Mouse (Mus musculus): ENCODE results near the gene Bicc1. TPM values are rescaled to one million over a fixed set of nuclear protein-coding genes. Genes with fewer than 3 reads are reported as not detected.

The Bicc1 gene
- polyA plus RNA-seq, 1 experiment = 1.6 TPM

GRCm38 (mm10) chr10:71036484-71036883 lies 123.0 kb downstream of the Bicc1 start:
- Histone ChIP-seq H3K4me1 (ENCODE audit: control insufficient read depth, insufficient read depth, low read length) (no peaks in the 10 kb centered on the region), H3K27ac (ENCODE audit: insufficient read depth, low read length) (no peak overlapping the region), H3K27me3 (ENCODE audit: control insufficient read depth, insufficient read depth, low read length, poor library complexity, severe bottlenecking) (no peaks in the 10 kb centered on the region), H3K4me3 (ENCODE audit: low read depth, low read length) (no peak overlapping the region), H3K9me3 (replicated peaks; ENCODE audit: control insufficient read depth, insufficient read depth, low read length, poor library complexity, severe bottlenecking) (no peaks in the 10 kb centered on the region), H3K36me3 (ENCODE audit: control insufficient read depth, insufficient read depth, low read length, poor library complexity, severe bottlenecking) (no peaks in the 10 kb centered on the region), H3K9ac (ENCODE audit: low read depth, poor library complexity, severe bottlenecking) (no peak overlapping the region)
- no peak for TF ChIP-seq EP300 (IDR thresholded peaks at IDR 0.05; ENCODE audit: insufficient read depth, low read depth, low read length)
- no peak for TF ChIP-seq POLR2A (IDR thresholded peaks at IDR 0.05; ENCODE audit: insufficient read depth, low read length)
- TF ChIP-seq CTCF (IDR thresholded peaks at IDR 0.05; ENCODE audit: low read depth, low read length) = no peak

GRCm38 (mm10) chr10:71028996-71029395 lies 130.5 kb downstream of the Bicc1 start:
- Histone ChIP-seq H3K9ac (ENCODE audit: low read depth, poor library complexity, severe bottlenecking) (no peak overlapping the region), H3K27ac (ENCODE audit: insufficient read depth, low read length) (no peak overlapping the region), H3K9me3 (replicated peaks; ENCODE audit: control insufficient read depth, insufficient read depth, low read length, poor library complexity, severe bottlenecking) (no peaks in the 10 kb centered on the region), H3K27me3 (ENCODE audit: control insufficient read depth, insufficient read depth, low read length, poor library complexity, severe bottlenecking) (no peaks in the 10 kb centered on the region), H3K36me3 (ENCODE audit: control insufficient read depth, insufficient read depth, low read length, poor library complexity, severe bottlenecking) (no peaks in the 10 kb centered on the region), H3K4me1 (ENCODE audit: control insufficient read depth, insufficient read depth, low read length) (no peaks in the 10 kb centered on the region), H3K4me3 (ENCODE audit: low read depth, low read length) (no peak overlapping the region)
- TF ChIP-seq CTCF (IDR thresholded peaks at IDR 0.05; ENCODE audit: low read depth, low read length) (no peak), POLR2A (IDR thresholded peaks at IDR 0.05; ENCODE audit: insufficient read depth, low read length) (no peak), EP300 (IDR thresholded peaks at IDR 0.05; ENCODE audit: insufficient read depth, low read depth, low read length) (no peak)

DNA sequence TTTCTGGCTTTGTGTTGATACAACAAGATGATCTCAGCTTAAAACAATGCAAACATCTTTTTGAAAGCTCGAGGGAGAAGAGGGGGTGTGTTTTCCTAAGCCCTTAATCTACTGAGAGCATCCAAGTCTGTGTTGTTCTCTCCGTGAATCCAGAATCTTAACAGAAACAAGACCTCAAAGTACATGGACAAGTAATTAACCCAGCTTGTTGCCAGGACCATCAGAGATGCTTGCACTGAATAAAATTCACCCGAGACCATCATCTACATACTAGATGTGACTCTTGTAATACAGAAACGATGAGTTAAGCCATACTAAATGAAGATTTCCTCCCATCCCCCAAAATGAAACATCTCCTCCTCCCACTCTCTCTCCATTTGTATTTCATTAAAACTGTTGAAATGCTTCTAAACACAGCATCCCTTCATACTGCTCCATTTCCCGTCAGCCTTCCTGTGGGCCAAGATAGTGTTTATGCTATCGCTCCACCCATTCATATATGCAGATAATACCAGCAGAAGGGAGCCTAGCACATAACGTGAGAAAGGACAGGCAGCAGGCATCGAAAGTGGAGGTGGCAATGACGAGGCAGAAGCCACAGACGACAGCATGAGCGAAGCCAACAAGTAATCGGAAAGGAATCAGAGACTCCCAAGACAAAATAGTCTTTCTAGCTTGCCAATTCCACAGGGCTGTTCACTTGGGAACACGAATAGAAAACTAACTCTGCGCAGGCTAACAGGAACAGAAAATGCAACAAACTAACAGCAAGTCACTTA lies 131.2 kb downstream of the Bicc1 start:
- Histone ChIP-seq H3K4me3 (ENCODE audit: low read depth, low read length) (no peak overlapping the region), H3K4me1 (ENCODE audit: control insufficient read depth, insufficient read depth, low read length) (no peaks in the 10 kb centered on the region), H3K9ac (ENCODE audit: low read depth, poor library complexity, severe bottlenecking) (no peak overlapping the region), H3K9me3 (replicated peaks; ENCODE audit: control insufficient read depth, insufficient read depth, low read length, poor library complexity, severe bottlenecking) (no peaks in the 10 kb centered on the region), H3K27ac (ENCODE audit: insufficient read depth, low read length) (no peak overlapping the region), H3K27me3 (ENCODE audit: control insufficient read depth, insufficient read depth, low read length, poor library complexity, severe bottlenecking) (no peaks in the 10 kb centered on the region), H3K36me3 (ENCODE audit: control insufficient read depth, insufficient read depth, low read length, poor library complexity, severe bottlenecking) (no peaks in the 10 kb centered on the region)
- TF ChIP-seq POLR2A (IDR thresholded peaks at IDR 0.05; ENCODE audit: insufficient read depth, low read length) (no peak), CTCF (IDR thresholded peaks at IDR 0.05; ENCODE audit: low read depth, low read length) (no peak), EP300 (IDR thresholded peaks at IDR 0.05; ENCODE audit: insufficient read depth, low read depth, low read length) (no peak)

GRCm38 (mm10) chr10:71025131-71025894 lies 134.2 kb downstream of the Bicc1 start:
- Histone ChIP-seq H3K9me3 (replicated peaks; ENCODE audit: control insufficient read depth, insufficient read depth, low read length, poor library complexity, severe bottlenecking) (no peaks in the 10 kb centered on the region), H3K27ac (ENCODE audit: insufficient read depth, low read length) (no peak overlapping the region)
- TF ChIP-seq POLR2A (IDR thresholded peaks at IDR 0.05; ENCODE audit: insufficient read depth, low read length) = no peak
- no peak for TF ChIP-seq EP300 (IDR thresholded peaks at IDR 0.05; ENCODE audit: insufficient read depth, low read depth, low read length)
- no peak for TF ChIP-seq CTCF (IDR thresholded peaks at IDR 0.05; ENCODE audit: low read depth, low read length)

DNA sequence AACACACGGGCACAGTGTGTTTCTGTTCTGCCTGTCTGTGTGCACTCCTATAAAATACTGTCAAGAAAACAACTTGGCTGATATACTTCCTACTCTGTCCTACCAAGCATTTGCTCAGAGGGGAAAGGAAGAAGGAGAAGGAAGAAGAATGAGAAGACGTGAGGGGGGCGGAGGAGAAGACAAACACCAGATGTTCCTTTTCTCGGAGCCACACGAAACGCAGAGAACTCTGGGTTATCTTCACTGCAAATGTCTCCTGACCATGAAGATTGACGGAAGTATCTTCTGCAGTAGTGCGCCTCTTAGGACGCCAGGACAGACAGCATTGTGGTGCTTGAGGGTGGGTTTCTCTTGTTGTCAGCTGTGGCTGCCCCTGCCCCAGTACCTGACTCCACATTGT lies 134.8 kb downstream of the Bicc1 start:
- Histone ChIP-seq H3K27ac (ENCODE audit: insufficient read depth, low read length) (no peak overlapping the region), H3K9me3 (replicated peaks; ENCODE audit: control insufficient read depth, insufficient read depth, low read length, poor library complexity, severe bottlenecking) (no peaks in the 10 kb centered on the region), H3K36me3 (ENCODE audit: control insufficient read depth, insufficient read depth, low read length, poor library complexity, severe bottlenecking) (no peaks in the 10 kb centered on the region), H3K27me3 (ENCODE audit: control insufficient read depth, insufficient read depth, low read length, poor library complexity, severe bottlenecking) (no peaks in the 10 kb centered on the region), H3K4me1 (ENCODE audit: control insufficient read depth, insufficient read depth, low read length) (no peaks in the 10 kb centered on the region), H3K9ac (ENCODE audit: low read depth, poor library complexity, severe bottlenecking) (no peak overlapping the region), H3K4me3 (ENCODE audit: low read depth, low read length) (no peak overlapping the region)
- TF ChIP-seq POLR2A (IDR thresholded peaks at IDR 0.05; ENCODE audit: insufficient read depth, low read length) (no peak), CTCF (IDR thresholded peaks at IDR 0.05; ENCODE audit: low read depth, low read length) (no peak), EP300 (IDR thresholded peaks at IDR 0.05; ENCODE audit: insufficient read depth, low read depth, low read length) (no peak)

More at GRCm38 (mm10) chr10:71025131-71025894, 134.2 kb downstream of the Bicc1 start:
- H3K9ac ChIP-seq (ENCODE audit: low read depth, poor library complexity, severe bottlenecking) = no peak overlapping the region
- no peaks in the 10 kb centered on the region for H3K36me3 ChIP-seq (ENCODE audit: control insufficient read depth, insufficient read depth, low read length, poor library complexity, severe bottlenecking)
- no peak overlapping the region for H3K4me3 ChIP-seq (ENCODE audit: low read depth, low read length)
- H3K27me3 ChIP-seq (ENCODE audit: control insufficient read depth, insufficient read depth, low read length, poor library complexity, severe bottlenecking) = no peaks in the 10 kb centered on the region
- no peaks in the 10 kb centered on the region for H3K4me1 ChIP-seq (ENCODE audit: control insufficient read depth, insufficient read depth, low read length)

DNA sequence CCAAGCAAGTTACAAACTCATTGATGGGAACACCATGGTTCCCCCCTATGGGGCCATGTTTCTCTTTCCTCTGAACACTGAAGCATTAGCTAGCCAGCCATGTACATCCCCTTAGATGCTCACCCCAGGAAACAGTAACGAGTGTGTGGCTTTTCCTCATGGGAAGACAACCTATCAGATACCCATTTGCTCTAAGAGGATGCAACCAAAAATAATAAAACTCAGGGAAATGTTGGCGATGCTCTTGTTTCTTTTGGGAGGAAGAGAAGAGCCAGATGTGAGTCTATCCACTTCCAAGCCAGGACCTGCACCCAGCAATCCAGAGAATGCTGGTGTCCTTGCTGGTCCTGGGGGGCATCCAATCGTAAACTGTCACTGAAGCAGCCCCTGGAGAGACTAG lies 136.0 kb downstream of the Bicc1 start:
- Histone ChIP-seq H3K36me3 (ENCODE audit: control insufficient read depth, insufficient read depth, low read length, poor library complexity, severe bottlenecking) (no peaks in the 10 kb centered on the region), H3K4me1 (ENCODE audit: control insufficient read depth, insufficient read depth, low read length) (no peaks in the 10 kb centered on the region), H3K27ac (ENCODE audit: insufficient read depth, low read length) (no peak overlapping the region), H3K27me3 (ENCODE audit: control insufficient read depth, insufficient read depth, low read length, poor library complexity, severe bottlenecking) (no peaks in the 10 kb centered on the region), H3K9me3 (replicated peaks; ENCODE audit: control insufficient read depth, insufficient read depth, low read length, poor library complexity, severe bottlenecking) (no peaks in the 10 kb centered on the region), H3K9ac (ENCODE audit: low read depth, poor library complexity, severe bottlenecking) (no peak overlapping the region), H3K4me3 (ENCODE audit: low read depth, low read length) (no peak overlapping the region)
- no peak for TF ChIP-seq POLR2A (IDR thresholded peaks at IDR 0.05; ENCODE audit: insufficient read depth, low read length)
